Mouse (Mus musculus): ENCODE results near the gene Ubiad1.

DNA sequence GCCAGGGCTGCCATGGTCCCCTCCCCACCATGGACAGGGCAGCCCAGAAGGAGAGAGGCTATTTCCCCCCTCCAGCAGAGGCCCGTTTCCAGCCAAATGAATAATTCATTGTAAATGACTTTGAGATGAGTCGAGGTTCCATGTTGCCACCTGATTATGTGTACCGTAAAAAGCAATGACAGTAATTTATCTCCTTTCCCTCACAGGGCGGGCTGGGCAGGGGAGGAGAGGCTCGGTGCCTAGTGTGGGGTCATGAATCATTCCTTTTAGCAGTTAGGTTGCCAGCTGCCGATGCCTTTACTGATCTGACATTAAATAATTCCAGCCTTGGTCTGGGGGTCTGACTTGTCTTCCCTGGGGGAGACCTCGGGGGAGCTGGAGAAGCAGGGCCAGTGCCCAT is 54.9 kb downstream of the Ubiad1 start:
- TF ChIP-seq GATA1 (IDR thresholded peaks at IDR 0.05; ENCODE audit: borderline replicate concordance, low read length) (no peak), FLI1 (IDR thresholded peaks at IDR 0.05; ENCODE audit: low read length) (no peak)
